Mouse (Mus musculus): ENCODE data around the gene Bmper. TPM values are rescaled to one million over a fixed set of nuclear protein-coding genes. Genes with fewer than 3 reads are reported as not detected.

Bmper gene
- polyA plus RNA-seq (2017; shearing (Covaris generic)): not detected

DNA sequence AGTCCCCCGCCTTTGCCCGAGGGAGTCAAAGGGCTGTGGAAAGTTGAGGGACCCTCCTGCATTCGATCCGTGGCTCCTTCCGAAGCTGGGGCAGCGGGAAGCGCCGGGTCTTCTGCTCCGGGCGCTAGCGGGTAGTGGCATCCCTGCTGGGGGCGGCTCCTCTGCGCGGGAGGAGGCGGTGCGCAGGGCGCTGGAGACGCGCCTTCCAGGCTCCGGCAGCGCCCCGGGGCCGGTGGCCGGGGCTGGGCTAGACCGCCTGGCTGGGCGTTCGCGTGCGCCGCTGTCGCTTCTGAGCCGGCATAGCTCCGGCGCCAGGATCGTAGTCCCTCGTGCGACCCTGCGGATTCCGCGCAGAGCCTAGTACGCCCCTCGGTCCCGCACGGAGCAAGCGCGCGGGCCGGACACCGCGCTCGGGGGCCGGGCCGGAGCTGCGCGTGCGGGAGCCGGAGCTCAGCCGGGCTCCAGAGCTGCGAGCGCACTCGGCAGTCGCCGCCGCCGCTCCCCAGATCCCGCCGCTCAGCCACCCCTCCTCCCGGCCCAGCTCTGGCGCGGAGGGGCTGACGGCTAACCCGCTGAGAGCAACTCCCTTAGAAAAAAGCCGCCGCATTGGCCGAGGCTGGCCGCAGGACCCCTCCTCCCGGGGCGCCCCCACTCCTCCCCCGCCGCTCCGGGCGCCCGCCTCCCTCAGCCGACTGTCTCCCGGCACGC, at the start of gene Bmper:
Bmper (plus strand) TSS at position 236 of the 708 bp plus-strand sequence.

All from activated CD4-positive, CD25-positive, alpha-beta regulatory T cell, adult 9 weeks (primary cell).